Mouse (Mus musculus) CH12.LX (cell line): Measurements from ENCODE around the gene Gm37240. TPM values are rescaled to one million over a fixed set of nuclear protein-coding genes. Genes with fewer than 3 reads are reported as not detected.

Experiments used
- DNase-seq: peaks from one replicate; pipeline ENCODE4 v3.0.0-alpha.2; 2013; ENCODE audit errors: extremely low read depth
- H3K27ac ChIP-seq: 2 replicates; pipeline ENCODE4 v1.5.1; 2012; ENCODE audit warnings: low read depth, mild to moderate bottlenecking, control low read depth, moderate library complexity; ENCODE audit not compliant: insufficient read depth
- H3K27me3 ChIP-seq: replicated peaks from 2 replicates; pipeline ENCODE3; 2012; ENCODE audit warnings: inconsistent platforms
- H3K36me3 ChIP-seq, 2 experiments: replicated peaks in 1 of 2; 2 replicates each; pipeline versions ENCODE3 to v1.6.1; 2012; ENCODE audit warnings: inconsistent platforms in 1 of 2, low read length in 1 of 2, mild to moderate bottlenecking in 1 of 2, mixed read lengths in 1 of 2, moderate library complexity in 1 of 2; ENCODE audit not compliant: control insufficient read depth in 1 of 2, insufficient read depth in 1 of 2
- H3K4me1 ChIP-seq, 2 experiments: 2 replicates each; pipeline ENCODE4 v1.6.1; 2012; ENCODE audit warnings: inconsistent platforms in 1 of 2, moderate library complexity in 1 of 2; ENCODE audit not compliant: insufficient read depth in 2 of 2, control insufficient read depth in 1 of 2
- H3K4me2 ChIP-seq: 2 replicates; pipeline ENCODE4 v1.6.1; 2012; ENCODE audit warnings: low read depth, mild to moderate bottlenecking, control low read depth; ENCODE audit not compliant: poor library complexity, insufficient read depth, severe bottlenecking
- H3K4me3 ChIP-seq, 3 experiments: fragments of 150-350 bp in 1 of 3; sonication (generic) in 1 of 3; replicated peaks in 1 of 3; 2 replicates each; pipeline versions ENCODE3 to v1.5.1; 2011 to 2012; ENCODE audit warnings: low read depth in 2 of 3, low read length in 2 of 3, mild to moderate bottlenecking in 2 of 3, moderate library complexity in 2 of 3, control low read depth in 1 of 3, improper control_type of control experiment in 1 of 3, inconsistent platforms in 1 of 3, mixed read lengths in 1 of 3; ENCODE audit not compliant: poor library complexity in 1 of 3
- H3K79me2 ChIP-seq: replicated peaks from 2 replicates; pipeline ENCODE4 v1.6.1; 2012; ENCODE audit warnings: mild to moderate bottlenecking, moderate library complexity; ENCODE audit not compliant: control insufficient read depth, poor library complexity, insufficient read depth, severe bottlenecking; ENCODE audit errors: extremely low read depth
- H3K9ac ChIP-seq: 2 replicates; pipeline ENCODE4 v1.6.1; 2012; ENCODE audit warnings: low read depth, mild to moderate bottlenecking, control low read depth, moderate library complexity; ENCODE audit not compliant: insufficient read depth
- H3K9me3 ChIP-seq: replicated peaks from 2 replicates; pipeline ENCODE3; 2012; ENCODE audit warnings: low read length, inconsistent platforms, mixed read lengths
- CTCF ChIP-seq, 2 experiments: IDR thresholded peaks in 1 of 2; conservative IDR thresholded peaks in 1 of 2; 2 replicates each; pipeline ENCODE4 v1.5.1; 2011 to 2012; ENCODE audit warnings: low read depth in 2 of 2, low read length in 2 of 2, improper control_type of control experiment in 1 of 2, inconsistent platforms in 1 of 2, mild to moderate bottlenecking in 1 of 2, moderate library complexity in 1 of 2
- E2F4 ChIP-seq: IDR thresholded peaks from 2 replicates; pipeline ENCODE4 v1.6.1; 2011; ENCODE audit warnings: low read depth, low read length, improper control_type of control experiment; ENCODE audit not compliant: insufficient replicate concordance
- ELF1 ChIP-seq: IDR thresholded peaks from 2 replicates; pipeline ENCODE4 v1.6.1; 2014; ENCODE audit warnings: low read depth, mild to moderate bottlenecking, inconsistent platforms, low read length, improper control_type of control experiment
- GABPA ChIP-seq: IDR thresholded peaks from 2 replicates; pipeline ENCODE4 v1.6.1; 2012; ENCODE audit warnings: low read depth, low read length, improper control_type of control experiment, inconsistent platforms; ENCODE audit not compliant: insufficient replicate concordance
- JUN ChIP-seq: IDR thresholded peaks from 2 replicates; pipeline ENCODE4 v1.6.1; 2011; ENCODE audit warnings: low read depth, mild to moderate bottlenecking, low read length, improper control_type of control experiment, moderate library complexity; ENCODE audit not compliant: insufficient read depth
- JUND ChIP-seq: conservative IDR thresholded peaks from 2 replicates; pipeline ENCODE4 v1.6.1; 2011; ENCODE audit warnings: low read depth, low read length, improper control_type of control experiment
- KAT2A ChIP-seq: IDR thresholded peaks from 2 replicates; pipeline ENCODE4 v1.6.1; 2012; ENCODE audit warnings: low read length, improper control_type of control experiment, inconsistent platforms; ENCODE audit not compliant: insufficient replicate concordance
- MAFK ChIP-seq: IDR thresholded peaks from 2 replicates; pipeline ENCODE4 v1.6.1; 2011; ENCODE audit warnings: low read length, improper control_type of control experiment; ENCODE audit not compliant: insufficient replicate concordance
- MAX ChIP-seq: IDR thresholded peaks from 2 replicates; pipeline ENCODE4 v1.6.1; 2011; ENCODE audit warnings: low read length, improper control_type of control experiment
- MEF2A ChIP-seq: IDR thresholded peaks from 2 replicates; pipeline ENCODE4 v1.6.1; 2014; ENCODE audit warnings: low read depth, mild to moderate bottlenecking, inconsistent platforms, low read length, improper control_type of control experiment, borderline replicate concordance
- MXI1 ChIP-seq: IDR thresholded peaks from 2 replicates; pipeline ENCODE4 v1.6.1; 2011; ENCODE audit warnings: mild to moderate bottlenecking, low read depth, low read length, improper control_type of control experiment
- PAX5 ChIP-seq: IDR thresholded peaks from 2 replicates; pipeline ENCODE4 v1.6.1; 2012; ENCODE audit warnings: low read length, inconsistent platforms, mixed read lengths
- POLR2A ChIP-seq: IDR thresholded peaks from 2 replicates; pipeline ENCODE4 v1.6.1; 2011; ENCODE audit warnings: low read depth, mild to moderate bottlenecking, improper control_type of control experiment, low read length
- RAD21 ChIP-seq: IDR thresholded peaks from 2 replicates; pipeline ENCODE4 v1.6.1; 2011; ENCODE audit warnings: low read depth, mild to moderate bottlenecking, low read length, improper control_type of control experiment, moderate library complexity
- RCOR1 ChIP-seq: conservative IDR thresholded peaks from 2 replicates; pipeline ENCODE4 v1.6.1; 2012; ENCODE audit warnings: low read depth, mild to moderate bottlenecking, inconsistent platforms, low read length, improper control_type of control experiment
- SIN3A ChIP-seq: IDR thresholded peaks from 2 replicates; pipeline ENCODE4 v1.6.1; 2012; ENCODE audit warnings: low read length, improper control_type of control experiment, inconsistent platforms
- SMC3 ChIP-seq: IDR thresholded peaks from 2 replicates; pipeline ENCODE4 v1.6.1; 2011; ENCODE audit warnings: low read depth, low read length, improper control_type of control experiment
- TBP ChIP-seq: conservative IDR thresholded peaks from 2 replicates; pipeline ENCODE4 v1.6.1; 2011; ENCODE audit warnings: low read depth, low read length, improper control_type of control experiment
- TCF12 ChIP-seq: IDR thresholded peaks from 2 replicates; pipeline ENCODE4 v1.6.1; 2014; ENCODE audit warnings: low read depth, mild to moderate bottlenecking, inconsistent platforms, low read length, improper control_type of control experiment
- USF1 ChIP-seq: IDR thresholded peaks from 2 replicates; pipeline ENCODE4 v1.6.1; 2014; ENCODE audit warnings: low read depth, mild to moderate bottlenecking, inconsistent platforms, low read length, improper control_type of control experiment
- USF2 ChIP-seq: conservative IDR thresholded peaks from 2 replicates; pipeline ENCODE4 v1.6.1; 2011; ENCODE audit warnings: low read depth, low read length, improper control_type of control experiment
- ZNF384 ChIP-seq: IDR thresholded peaks from 2 replicates; pipeline ENCODE4 v1.6.1; 2012; ENCODE audit warnings: low read depth, low read length, improper control_type of control experiment, inconsistent platforms
- dilution Hi-C: fragments of 300-500 bp; cut with MboI; formaldehyde crosslinking; loops from 2 replicates; pipeline ENCODE4 v1.14.3; 2020; ENCODE audit warnings: low sequenced_read_pairs; ENCODE audit not compliant: extremely low pct_unique_long_range_greater_than_20kb, extremely low pct_ligation_motif_present
- in situ Hi-C: fragments of 300-500 bp; cut with MboI; formaldehyde crosslinking; loops from 3 replicates; pipeline ENCODE4 v1.14.3; 2019; ENCODE audit warnings: low sequenced_read_pairs, low pct_ligation_motif_present, low pct_unique_long_range_greater_than_20kb, mixed read lengths
- polyA plus RNA-seq: library from polyadenylated mRNA; unstranded; fragments of >175 nt; gene quantifications from 2 replicates; pipeline ENCODE4 v1.2.1, GENCODE M21; 2012; ENCODE audit warnings: low read depth; ENCODE audit not compliant: insufficient read length
- total RNA-seq, 2 experiments: library from RNA; depleted of rRNA; stranded (reverse); fragments of 300-350 nt in 1 of 2; fragments of >200 nt in 1 of 2; gene quantifications; 2 replicates each; pipeline ENCODE4 v1.2.3; 2012 to 2014

Gm37240 gene
- total and polyA plus RNA-seq, 3 experiments, result 0.08 to 0.19 (median 0.14) TPM

DNA sequence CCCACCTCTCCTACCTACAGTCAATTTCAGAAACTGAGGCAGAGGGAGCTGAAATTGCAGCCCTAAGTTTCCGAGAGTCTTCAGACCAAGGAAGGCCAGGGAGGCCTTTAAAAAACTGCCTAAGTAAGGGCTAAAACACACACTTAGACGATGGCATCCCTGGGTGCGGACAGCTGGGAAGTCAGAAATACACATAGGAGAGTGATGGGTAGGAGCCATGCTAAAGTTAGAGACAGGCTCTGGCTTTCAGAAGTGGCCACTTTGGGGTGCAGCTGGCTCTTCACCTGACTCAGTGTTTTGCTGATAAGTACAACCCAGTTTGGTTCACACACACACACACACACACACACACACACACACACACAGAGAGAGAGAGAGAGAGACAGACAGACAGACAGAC is 778.9 kb downstream of the Gm37240 start:
- Histone ChIP-seq H3K4me1 (0 out of 4 replicates have a peak, but pooled peaks cover 2 to 3% of the 10 kb centered on the region in 2 experiments), H3K9me3 (no peaks in the 10 kb centered on the region), H3K9ac (no peak overlapping the region), H3K27me3 (no peaks in the 10 kb centered on the region), H3K79me2 (no peaks in the 10 kb centered on the region), H3K4me3 (no peak overlapping the region), H3K4me2 (no peak overlapping the region), H3K27ac (no peak overlapping the region), H3K36me3 (no peaks in the 10 kb centered on the region)
- no peak for DNase-seq
- dilution Hi-C loops (no loop called here), in situ Hi-C loops (no loop called here)
- TF ChIP-seq JUN, result no peak
- TF ChIP-seq MAFK, result no peak

DNA sequence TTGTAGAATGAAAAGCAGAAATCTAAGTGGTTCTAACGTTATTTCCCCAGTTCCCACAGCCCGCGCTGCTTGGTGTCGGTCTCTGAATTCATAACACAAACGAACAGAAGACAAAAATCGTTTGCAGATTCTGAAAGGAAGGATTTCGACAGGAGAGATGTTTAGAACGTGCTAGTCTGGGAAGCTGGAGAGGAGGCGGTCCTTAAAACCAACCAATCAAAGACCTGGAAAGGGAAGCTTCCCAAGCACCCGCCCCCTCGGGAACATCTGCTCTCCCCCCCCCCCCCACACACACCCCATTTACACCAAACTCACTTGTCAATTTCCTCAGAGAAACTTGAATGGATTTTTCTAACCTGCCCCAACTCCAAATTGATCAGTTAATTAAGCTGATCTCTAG is 780.4 kb downstream of the Gm37240 start:
- TF ChIP-seq RAD21 (no peak), JUN (no peak), USF1 (no peak), USF2 (no peak), MEF2A (no peak), SMC3 (no peak), MXI1 (no peak), SIN3A (no peak), KAT2A (no peak), E2F4 (no peak), MAX (no peak), CTCF (conservative IDR thresholded peaks at IDR 0.05 in 1 of 2, IDR thresholded peaks at IDR 0.05 in 1 of 2; ENCODE audit: low read depth in 2 of 2, low read length in 2 of 2) (no peak), JUND (no peak)
- TF ChIP-seq, all 38 proteins: peak for 0
- dilution Hi-C loops (no loop called here), in situ Hi-C loops (no loop called here)
- H3K4me1 ChIP-seq, result no peaks in the 10 kb centered on the region
- no peaks in the 10 kb centered on the region for H3K79me2 ChIP-seq
- no peak overlapping the region for H3K27ac ChIP-seq
- no peak overlapping the region for H3K9ac ChIP-seq
- no peaks in the 10 kb centered on the region for H3K36me3 ChIP-seq
- H3K4me2 ChIP-seq, result no peak overlapping the region
- no peaks in the 10 kb centered on the region for H3K9me3 ChIP-seq
- no peak for DNase-seq
- no peak overlapping the region for H3K4me3 ChIP-seq
- H3K27me3 ChIP-seq, result no peaks in the 10 kb centered on the region

DNA sequence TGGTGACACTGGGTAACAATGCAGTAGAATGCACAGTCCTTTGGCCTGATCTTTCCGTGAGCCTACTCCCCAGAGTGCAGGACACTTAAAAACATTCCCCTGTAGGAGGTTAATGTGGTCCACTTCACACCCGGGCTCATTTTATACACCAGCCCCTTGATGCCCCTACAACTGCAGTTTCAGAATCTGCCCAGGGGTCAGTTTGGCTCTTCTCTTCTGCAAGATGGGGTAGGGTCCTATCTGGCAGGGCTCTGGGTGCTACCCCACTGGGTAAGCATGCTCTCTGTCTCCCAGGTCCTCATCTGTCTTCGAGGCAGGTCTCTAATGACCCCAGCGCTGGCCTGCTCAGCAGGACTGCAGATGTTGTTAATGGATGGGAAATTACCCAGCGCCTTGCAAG is 783.0 kb downstream of the Gm37240 start:
- Histone ChIP-seq H3K4me1 (no peaks in the 10 kb centered on the region), H3K27ac (no peak overlapping the region), H3K4me2 (no peak overlapping the region), H3K27me3 (no peaks in the 10 kb centered on the region), H3K79me2 (no peaks in the 10 kb centered on the region), H3K36me3 (no peaks in the 10 kb centered on the region), H3K9ac (no peak overlapping the region), H3K4me3 (no peak overlapping the region), H3K9me3 (no peaks in the 10 kb centered on the region)
- DNase-seq, result no peak
- in situ Hi-C loops, result no loop called here
- TF ChIP-seq E2F4 (no peak), RCOR1 (no peak), USF2 (no peak), CTCF (conservative IDR thresholded peaks at IDR 0.05 in 1 of 2, IDR thresholded peaks at IDR 0.05 in 1 of 2; ENCODE audit: low read depth in 2 of 2, low read length in 2 of 2) (no peak), PAX5 (no peak), TBP (no peak), POLR2A (no peak), KAT2A (no peak), SMC3 (no peak), ELF1 (no peak), JUND (no peak), MAX (no peak), ZNF384 (no peak), TCF12 (no peak), GABPA (no peak)
- dilution Hi-C loops, result no loop called here
